Mouse (Mus musculus) lung, postnatal 14 days (tissue): ENCODE results near the gene Mpig6b.

Source experiments
- DNase-seq: peaks from one replicate; pipeline ENCODE4 v3.0.0; 2021

The Mpig6b gene

GRCm38 (mm10) chr17:35066084-35066483, at the start of gene Mpig6b:
Mpig6b (minus strand) TSS chr17:35066184.
- DNase-seq = no peak

DNA sequence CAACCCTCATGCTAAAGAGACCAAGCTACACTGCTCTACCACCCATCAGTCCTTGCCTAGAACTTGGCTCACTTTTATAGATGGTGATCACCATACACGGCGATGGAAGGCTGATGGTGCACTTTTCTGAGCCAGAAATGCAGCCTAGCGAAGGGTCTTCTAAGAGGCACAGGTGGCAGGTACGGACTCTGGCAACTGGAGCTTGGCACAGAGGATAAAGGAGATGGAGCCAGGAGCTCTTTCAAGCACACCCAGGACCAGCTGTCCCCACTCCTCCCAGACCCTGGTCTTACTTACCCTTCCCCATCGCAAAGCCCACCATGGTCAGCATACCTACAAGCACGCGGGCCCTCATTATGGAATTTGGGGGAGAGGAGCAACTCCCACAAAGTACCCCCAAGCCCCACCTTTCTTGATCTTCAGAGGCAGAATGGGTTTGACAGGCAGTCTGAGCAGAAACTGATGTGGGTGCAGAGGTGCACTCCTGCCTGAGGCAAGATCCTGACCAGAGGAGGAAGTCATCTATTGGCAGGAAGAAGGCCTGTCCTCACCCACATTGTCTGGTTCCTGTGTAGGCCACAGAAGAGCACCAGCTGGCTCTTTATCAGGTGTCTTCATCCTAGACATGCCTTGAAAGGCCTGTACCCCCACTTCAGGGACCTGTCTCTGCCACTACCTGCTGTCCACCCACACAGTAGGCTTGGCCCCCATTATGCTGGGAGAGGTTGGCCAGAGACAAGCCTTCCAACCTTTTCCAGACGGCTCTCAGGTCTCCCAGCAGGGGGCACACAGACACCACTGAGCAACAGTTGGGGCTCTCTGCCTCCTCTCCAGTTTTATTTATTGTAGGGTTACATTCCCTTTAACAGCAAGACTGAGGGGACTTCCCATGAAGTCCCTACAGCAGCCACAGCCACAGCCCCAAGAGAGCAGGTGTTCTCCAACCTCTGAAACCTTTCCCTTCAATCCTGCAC, 49.3 kb upstream of the Mpig6b start, which contains the start of gene Ly6g5b:
Gene Ly6g5b (minus strand): TSS at position 383 of the 974 bp plus-strand sequence.
- DNase-seq = peak; percentile 35

- no peak for DNase-seq
These were observed 45.8 kb upstream of the Mpig6b start for GRCm38 (mm10) chr17:35111774-35112173.

DNA sequence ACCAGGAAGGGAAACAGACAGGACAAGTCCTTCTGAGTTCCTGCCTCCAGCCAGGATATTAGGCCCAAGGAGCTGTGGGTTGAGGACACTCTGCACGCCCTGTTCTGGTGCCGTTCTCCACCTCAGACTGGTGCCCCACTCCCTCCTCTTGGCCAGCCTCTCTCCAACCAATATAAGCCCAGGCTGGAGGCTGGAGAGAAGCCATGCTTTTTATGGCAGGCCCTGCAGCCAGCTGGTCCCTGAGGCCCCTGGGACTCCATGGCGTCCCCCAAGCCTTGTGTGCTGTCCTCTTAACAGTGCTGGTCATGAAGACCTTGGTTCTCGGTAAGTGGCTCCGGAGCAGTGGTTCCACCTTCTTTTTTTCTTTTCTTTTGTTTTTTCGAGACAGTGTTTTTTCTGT, 42.1 kb upstream of the Mpig6b start, which contains the start of gene Ly6g5c:
Gene Ly6g5c (plus strand): TSS at position 183 of the 400 bp plus-strand sequence.
- no peak for DNase-seq

DNA sequence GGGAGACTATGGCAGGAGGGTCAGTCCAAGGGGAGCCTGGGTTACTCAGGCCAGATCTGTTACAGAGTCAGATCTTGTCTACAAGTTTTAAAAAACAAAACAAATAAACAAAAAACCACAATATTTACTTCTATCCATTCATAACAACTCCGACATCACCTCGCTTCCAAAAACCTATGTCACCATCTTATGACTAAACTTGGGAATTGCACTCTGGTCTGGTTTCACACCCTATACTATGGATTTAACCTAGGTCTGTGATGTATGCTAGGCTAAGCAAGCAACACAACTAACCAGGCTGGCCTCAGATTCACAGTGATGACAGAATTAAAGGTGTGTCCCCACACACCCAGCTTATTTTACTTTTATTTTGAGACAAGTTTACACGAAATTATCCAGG, 40.5 kb upstream of the Mpig6b start:
- DNase-seq = no peak

- DNase-seq = peak; percentile 49
These were observed 39.9 kb upstream of the Mpig6b start for GRCm38 (mm10) chr17:35105740-35106389.

DNA sequence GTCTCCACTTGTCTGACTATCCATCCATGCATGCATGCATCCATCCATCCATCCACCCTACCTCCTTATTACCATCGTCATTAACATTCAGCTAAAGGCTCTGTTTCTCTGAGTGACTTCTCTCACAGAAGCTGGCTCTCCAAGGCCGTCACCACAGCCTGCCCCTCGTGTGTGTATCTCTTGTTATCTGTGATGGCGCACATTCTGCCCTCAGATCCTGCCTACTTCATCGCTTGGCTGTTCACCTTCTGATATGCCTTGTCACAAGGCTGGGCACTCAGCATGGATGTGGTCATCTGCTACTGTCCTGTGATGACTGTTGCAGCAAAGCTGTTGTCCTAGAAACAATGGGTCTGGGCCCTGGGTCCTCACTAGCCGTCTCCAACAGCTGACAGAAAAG, 38.8 kb upstream of the Mpig6b start:
- DNase-seq = no peak

DNA sequence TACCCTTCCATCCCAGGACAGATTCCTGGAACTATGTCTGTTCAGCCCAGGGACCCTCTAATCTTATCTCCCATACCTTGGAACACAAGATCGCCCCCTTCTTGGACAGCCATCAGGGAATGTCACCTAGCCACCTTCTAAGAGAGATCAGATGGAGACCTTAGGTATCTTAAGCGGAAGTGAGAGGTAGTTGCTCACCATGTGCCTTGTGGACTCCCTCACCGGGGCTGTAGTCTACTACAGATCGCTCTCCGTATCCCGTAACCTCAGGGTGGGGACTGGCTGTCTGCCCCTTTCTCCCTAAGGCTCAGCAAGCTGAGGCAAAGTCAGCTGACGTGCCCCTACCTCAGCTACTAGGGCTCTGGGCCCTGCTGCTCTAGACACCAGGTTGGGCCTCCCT, 38.1 kb upstream of the Mpig6b start:
- DNase-seq = no peak

- no peak for DNase-seq
These were observed 37.3 kb upstream of the Mpig6b start for GRCm38 (mm10) chr17:35103221-35103690.

DNA sequence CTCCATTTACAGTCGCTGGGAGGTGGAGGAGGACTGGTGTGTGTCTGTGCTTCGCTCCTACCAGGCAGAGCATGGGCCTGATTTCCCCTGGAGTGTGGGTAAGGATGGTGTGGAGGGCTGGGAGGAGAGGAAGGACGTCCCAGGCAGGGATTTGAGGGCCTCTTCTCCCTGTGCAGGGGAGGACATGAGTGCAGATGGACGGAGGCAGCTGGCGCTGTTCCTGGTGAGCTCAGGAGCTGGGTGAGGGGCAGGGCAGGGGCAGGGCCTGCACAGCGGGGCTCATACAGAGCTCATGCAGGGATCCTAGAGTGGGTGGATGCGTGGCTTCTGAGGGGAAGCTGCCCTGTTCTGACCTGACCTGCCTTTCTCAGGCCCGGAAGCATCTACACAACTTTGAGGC, 36.3 kb upstream of the Mpig6b start:
- DNase-seq = no peak

DNA sequence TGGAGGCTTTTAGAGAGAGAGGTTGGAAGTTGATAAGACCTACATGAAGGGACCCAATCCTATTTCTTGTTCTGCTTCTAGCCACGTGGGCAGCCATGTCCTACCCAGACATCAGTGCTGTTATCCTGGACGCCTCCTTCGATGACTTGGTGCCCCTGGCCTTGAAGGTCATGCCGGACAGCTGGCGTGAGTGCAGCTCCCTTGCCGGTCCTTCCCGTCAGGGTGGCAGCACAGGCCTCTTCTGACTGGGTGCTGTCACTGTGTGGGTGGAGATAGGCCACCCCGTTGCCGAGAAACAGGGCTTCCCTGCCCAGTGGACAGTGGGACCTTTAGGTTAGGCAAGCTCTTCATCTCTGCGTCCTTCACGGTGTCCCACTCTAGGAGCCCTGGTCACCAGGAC, 35.2 kb upstream of the Mpig6b start:
- no peak for DNase-seq

- DNase-seq = no peak
These were observed 34.3 kb upstream of the Mpig6b start for GRCm38 (mm10) chr17:35100196-35100765.

DNA sequence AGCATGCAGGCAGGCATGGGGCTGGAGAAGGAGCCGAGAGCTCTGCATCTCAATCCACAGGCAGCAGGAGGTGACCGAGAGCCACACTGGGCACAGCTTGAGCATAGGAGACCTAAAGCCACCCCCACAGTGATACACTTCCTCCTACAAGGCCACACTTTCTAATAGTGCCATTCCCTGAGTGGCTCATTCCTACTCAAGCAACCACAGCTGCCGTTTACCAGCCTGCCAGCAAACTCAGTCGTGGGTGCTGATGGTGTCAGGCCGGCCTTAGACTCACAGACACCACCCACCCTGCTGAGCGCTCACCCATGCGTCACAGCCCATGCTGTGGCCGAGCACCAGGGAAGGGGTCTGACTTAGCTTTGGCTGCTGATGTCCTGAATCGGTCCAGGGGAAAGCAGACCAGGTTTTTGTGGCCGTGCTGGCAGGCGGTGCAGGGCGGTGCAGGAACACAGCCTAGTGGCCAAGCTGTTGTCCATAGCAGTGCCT, 31.2 kb upstream of the Mpig6b start:
- DNase-seq = peak; percentile 35

- DNase-seq = no peak
These were observed 30.6 kb upstream of the Mpig6b start for GRCm38 (mm10) chr17:35096597-35096996.

DNA sequence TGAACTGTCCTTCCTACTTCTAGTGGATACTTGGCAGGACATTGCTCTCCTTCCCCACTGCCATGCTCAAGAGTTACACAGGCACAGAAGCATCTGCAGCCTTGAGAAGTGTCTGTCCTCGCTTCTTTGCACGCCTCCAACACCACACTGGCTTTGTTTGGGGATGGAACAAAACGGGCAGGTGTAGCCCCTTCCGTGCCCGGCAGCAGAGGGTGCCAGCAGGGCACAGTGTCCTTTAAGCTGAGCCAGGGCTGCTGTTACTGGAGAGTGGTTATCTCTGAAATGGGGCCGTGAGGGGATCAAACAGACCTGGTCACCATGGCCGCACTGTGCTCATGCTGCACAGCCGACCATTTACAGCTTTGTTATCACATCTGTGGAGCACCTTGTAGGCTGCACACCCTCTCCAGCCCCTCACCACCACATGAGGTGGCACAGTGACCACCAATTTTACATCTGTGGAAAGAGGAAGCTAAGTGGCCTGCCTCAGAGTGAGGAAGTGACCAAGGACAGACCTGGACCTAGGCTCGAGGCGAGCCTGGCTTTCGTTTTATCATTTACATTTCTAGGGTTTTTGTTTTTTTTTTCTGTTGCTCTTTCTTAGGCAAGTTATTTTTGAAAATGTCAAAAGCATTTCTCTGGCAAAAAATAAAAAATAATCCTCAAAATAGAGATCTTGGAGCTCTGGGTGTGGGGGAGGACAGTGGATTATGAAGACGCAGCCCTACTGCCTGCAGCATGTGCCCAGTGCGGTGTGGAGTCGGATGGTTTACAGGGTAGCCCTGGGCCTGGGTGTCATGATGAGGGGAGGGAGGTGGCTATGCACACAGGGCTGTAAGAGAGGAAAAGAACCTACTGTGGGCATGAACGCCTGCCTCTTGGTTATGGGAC, 28.7 kb upstream of the Mpig6b start:
- no peak for DNase-seq

DNA sequence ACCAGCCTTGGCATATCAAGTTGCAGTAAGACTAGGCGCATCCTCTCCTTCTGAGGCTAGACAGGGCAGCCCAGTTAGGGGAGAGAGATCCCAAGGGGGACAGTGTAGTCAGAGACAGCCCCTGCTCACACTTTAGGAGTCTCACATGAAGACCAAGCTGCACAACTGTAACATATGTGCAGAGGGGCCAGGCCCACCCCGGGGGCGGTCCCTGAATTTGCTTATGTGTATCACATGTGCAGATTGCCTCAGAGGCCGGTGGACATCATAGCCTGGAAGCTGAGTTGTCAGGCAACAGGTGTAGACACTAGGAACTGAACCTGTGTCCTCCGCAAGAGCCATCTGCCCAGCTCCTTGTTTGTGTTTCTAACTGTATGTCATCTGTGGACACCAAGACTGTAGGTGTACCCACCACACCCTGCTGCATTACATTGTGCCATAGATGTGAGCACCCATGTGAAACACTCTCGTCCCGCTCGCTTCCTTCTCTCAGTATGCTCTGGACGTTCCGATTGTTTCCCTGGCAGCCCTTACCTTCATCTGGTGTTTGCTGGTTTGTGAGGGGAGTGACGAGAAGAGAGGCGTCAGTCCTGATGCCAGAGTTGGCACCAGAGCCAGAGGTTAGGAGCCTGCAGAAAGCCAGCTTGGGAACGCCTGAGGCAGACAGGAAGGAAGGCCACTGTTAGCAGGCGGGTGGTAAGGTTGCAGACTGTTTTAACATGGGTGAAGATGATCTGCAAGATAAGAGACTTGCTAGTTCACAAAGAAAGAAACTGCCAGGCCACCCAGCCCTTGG, 26.6 kb upstream of the Mpig6b start:
- peak; percentile 34 for DNase-seq

DNA sequence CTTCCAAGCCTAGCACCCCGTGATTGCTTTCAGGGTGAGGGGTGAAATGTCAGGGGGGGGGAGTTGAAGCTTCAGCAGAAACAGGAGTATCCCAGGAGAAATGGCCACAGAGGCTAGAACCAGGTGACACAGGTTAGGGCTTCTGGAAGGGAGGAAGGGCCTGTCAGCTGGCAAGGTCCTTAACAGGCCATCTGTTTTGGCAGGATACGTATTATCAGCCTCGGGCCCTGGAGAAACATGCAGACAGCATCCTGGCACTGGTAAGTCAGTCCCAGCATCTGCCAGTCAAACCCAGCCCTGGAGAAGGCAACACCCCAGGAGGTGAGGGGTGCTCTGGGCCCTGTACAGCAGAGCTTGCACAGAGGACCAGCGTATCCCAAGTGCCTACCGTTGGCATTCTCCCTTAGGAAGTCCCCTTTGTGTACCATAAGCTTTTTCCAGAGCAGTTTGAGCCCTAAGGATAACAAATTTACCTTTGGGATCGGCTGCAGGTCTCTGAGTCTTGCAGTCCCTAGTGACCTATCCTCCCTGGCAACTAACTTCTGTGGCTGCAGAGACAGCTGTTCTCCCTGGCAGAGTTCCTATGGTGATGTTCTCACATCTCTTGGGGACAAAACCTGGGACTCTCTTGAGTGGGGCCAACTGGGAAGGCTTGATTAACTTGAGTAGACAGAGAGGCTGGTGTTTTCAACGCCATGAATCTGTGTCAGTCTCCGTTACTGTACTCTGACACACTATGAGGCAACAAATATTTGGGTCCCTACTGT, 24.4 kb upstream of the Mpig6b start:
- DNase-seq = no peak

DNA sequence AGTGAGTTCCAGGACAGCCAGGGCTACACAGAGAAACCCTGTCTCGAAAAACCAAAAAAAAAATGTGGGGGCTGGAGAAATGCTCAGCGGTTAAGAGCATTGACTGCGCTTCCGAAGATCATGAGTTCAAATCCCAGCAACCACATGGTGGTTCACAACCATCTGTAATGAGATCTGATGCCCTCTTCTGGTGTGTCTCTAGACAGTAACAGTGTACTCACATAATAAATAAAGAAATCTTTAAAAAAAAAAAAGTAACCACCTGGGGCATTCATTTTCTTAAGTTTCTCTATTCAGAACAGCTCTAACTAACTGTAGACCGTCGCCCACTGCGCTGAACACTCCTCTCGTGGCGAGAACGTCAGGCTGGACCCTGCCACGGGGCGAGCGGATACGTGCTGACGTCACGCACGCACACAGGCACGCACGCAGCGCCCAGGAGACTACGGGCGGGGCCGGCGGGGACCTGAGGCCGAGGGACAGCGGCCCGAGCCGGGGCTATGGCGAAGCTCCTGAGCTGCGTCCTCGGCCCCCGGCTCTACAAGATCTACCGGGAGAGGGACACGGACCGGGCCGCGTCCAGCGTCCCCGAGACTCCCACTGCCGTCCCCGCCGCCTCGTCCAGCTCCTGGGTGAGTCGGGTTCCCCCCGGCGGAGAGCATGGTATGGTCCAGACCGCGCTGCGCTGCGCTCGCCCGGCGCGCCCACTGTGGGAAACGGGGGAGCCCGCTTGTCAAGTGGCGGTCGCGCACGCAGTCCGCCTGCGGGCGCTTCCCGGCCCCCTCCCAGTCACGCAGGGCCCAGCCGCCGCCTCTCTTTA, 23.1 kb upstream of the Mpig6b start, which contains the start of gene Abhd16a:
Gene Abhd16a (plus strand): TSS at position 439 of the 820 bp plus-strand sequence.
- DNase-seq = peak; percentile 94

DNA sequence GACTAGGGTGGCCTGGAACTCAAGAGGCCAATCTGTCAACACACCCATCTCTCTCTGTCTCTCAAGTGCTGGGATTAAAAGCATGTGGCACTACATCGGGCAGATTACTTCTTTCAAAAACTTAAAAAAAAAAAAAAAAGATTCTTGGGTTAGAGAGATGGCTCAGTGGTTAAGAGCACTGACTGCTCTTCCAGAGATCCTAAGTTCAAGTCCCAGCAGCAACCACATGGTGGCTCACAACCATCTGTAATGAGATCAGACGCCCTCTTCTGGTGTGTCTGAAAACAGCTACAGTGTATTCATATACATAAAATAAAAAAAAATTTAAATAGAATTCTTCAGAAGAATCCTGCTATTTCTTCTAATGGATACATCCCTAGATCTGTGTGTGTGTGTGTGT, 22.2 kb upstream of the Mpig6b start:
- no peak for DNase-seq
